Mouse (Mus musculus) erythroblast, embryonic 14.5 days (primary cell): ENCODE data around the gene Strn3.

Source experiments
- GATA1 ChIP-seq: IDR thresholded peaks from 2 replicates; pipeline ENCODE4 v1.6.1; 2012; ENCODE audit warnings: low read length, inconsistent platforms, mixed read lengths
- TAL1 ChIP-seq: IDR thresholded peaks from 3 replicates; pipeline ENCODE4 v1.6.1; 2012; ENCODE audit warnings: low read length, inconsistent platforms, mixed read lengths

DNA sequence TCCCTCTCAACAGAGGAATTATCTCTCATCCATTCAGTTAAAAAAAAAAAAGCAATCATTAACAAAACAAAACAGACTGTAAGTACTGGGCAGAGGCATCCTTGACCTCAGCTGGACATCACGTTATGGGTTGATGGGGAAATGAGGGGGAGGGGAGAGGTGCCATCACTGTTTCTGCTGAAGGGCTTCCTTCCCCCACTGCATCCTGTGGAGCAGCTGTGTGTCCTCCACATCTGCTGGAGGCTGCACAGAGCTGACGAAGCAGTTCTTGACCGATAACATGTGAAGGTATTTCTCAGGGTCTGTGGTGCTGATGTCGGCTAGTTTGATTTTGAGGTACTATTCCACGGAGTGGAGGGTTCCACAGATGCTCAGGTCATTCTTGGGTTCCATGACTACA, 18.5 kb upstream of the Strn3 start:
- TF ChIP-seq GATA1 (no peak), TAL1 (no peak)
